Mouse (Mus musculus) embryonic fibroblast, embryonic 13.5 days (primary cell): ENCODE results near the gene Chrna4. TPM values are rescaled to one million over a fixed set of nuclear protein-coding genes. Genes with fewer than 3 reads are reported as not detected.

ENCODE experiments used
- H3K27ac ChIP-seq: 2 replicates; pipeline ENCODE4 v1.5.1; 2012; ENCODE audit warnings: low read length, control low read depth, inconsistent platforms; ENCODE audit not compliant: insufficient read depth
- H3K4me1 ChIP-seq: 2 replicates; pipeline ENCODE4 v1.6.1; 2011; ENCODE audit warnings: low read length; ENCODE audit not compliant: control insufficient read depth, insufficient read depth
- H3K4me3 ChIP-seq: 2 replicates; pipeline ENCODE4 v1.5.1; 2011; ENCODE audit warnings: mild to moderate bottlenecking, control low read depth, low read length; ENCODE audit not compliant: insufficient read depth
- CTCF ChIP-seq: IDR thresholded peaks from 2 replicates; pipeline ENCODE4 v1.5.1; 2011; ENCODE audit warnings: mild to moderate bottlenecking, control low read depth, low read length, moderate library complexity, borderline replicate concordance; ENCODE audit not compliant: insufficient read depth
- POLR2A ChIP-seq: IDR thresholded peaks from 2 replicates; pipeline ENCODE4 v1.6.1; 2011; ENCODE audit warnings: low read depth, mild to moderate bottlenecking, control low read depth, low read length, moderate library complexity
- polyA plus RNA-seq: library from polyadenylated mRNA; stranded (reverse); fragments of >200 nt; gene quantifications from 2 replicates; pipeline ENCODE4 v1.2.4, GENCODE M21; 2011; ENCODE audit warnings: low read depth; ENCODE audit not compliant: missing spikeins, insufficient read length

Chrna4 gene
- polyA plus RNA-seq, 1 experiment: not detected

- TF ChIP-seq POLR2A: no peak
- TF ChIP-seq CTCF: no peak
- H3K27ac ChIP-seq: no peak overlapping the region
Measured at GRCm38 (mm10) chr2:181041941-181042340, 1.4 kb downstream of the Chrna4 start.

DNA sequence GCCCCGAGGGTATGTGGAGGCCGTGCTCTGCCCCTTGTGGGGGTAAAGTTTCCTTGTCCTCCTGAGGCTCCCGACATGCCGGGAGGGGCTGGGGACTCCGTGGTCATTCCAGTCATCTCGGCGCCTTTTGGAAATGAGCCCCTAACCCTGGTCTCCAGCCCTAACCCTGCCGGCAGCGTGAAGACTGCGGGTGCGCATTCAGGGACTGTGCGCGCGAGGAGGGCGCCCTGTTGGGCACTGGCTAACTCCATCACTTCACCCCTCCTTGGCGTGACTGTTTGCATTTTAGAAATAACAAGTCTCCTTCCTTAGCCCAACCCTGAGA is 4.0 kb downstream of the Chrna4 start:
- Histone ChIP-seq H3K4me1 (no peaks in the 10 kb centered on the region), H3K27ac (no peak overlapping the region), H3K4me3 (peak overlapping the region; percentile 8; the same call in 1 of the 2 replicates)
- TF ChIP-seq CTCF (no peak), POLR2A (no peak)

More at GRCm38 (mm10) chr2:181041941-181042340, 1.4 kb downstream of the Chrna4 start:
- H3K4me3 ChIP-seq: no peak overlapping the region
- H3K4me1 ChIP-seq: no peaks in the 10 kb centered on the region

GRCm38 (mm10) chr2:181038644-181039355 is 4.5 kb downstream of the Chrna4 start:
- Histone ChIP-seq H3K27ac (no peak overlapping the region), H3K4me3 (peak overlapping the region; percentile 8; the same call in 1 of the 2 replicates), H3K4me1 (no peaks in the 10 kb centered on the region)
- TF ChIP-seq POLR2A (no peak), CTCF (no peak)

GRCm38 (mm10) chr2:181036561-181036960 is 6.8 kb downstream of the Chrna4 start:
- no peaks in the 10 kb centered on the region for H3K4me1 ChIP-seq
- no peak overlapping the region for H3K27ac ChIP-seq
- H3K4me3 ChIP-seq: no peak overlapping the region
- TF ChIP-seq POLR2A (no peak), CTCF (no peak)

- TF ChIP-seq POLR2A (no peak), CTCF (no peak)
- Histone ChIP-seq H3K27ac (no peak overlapping the region), H3K4me3 (no peak overlapping the region), H3K4me1 (no peaks in the 10 kb centered on the region)
Measured at GRCm38 (mm10) chr2:181035186-181035585, 8.2 kb downstream of the Chrna4 start.

GRCm38 (mm10) chr2:181033310-181033709 is 10.0 kb downstream of the Chrna4 start:
- H3K27ac ChIP-seq: no peak overlapping the region
- H3K4me1 ChIP-seq: no peaks in the 10 kb centered on the region
- TF ChIP-seq POLR2A (no peak), CTCF (no peak)
- no peak overlapping the region for H3K4me3 ChIP-seq

- Histone ChIP-seq H3K4me1 (no peaks in the 10 kb centered on the region), H3K4me3 (no peak overlapping the region), H3K27ac (no peak overlapping the region)
- TF ChIP-seq POLR2A (no peak), CTCF (no peak)
Measured at GRCm38 (mm10) chr2:181032407-181032806, 10.9 kb downstream of the Chrna4 start.

DNA sequence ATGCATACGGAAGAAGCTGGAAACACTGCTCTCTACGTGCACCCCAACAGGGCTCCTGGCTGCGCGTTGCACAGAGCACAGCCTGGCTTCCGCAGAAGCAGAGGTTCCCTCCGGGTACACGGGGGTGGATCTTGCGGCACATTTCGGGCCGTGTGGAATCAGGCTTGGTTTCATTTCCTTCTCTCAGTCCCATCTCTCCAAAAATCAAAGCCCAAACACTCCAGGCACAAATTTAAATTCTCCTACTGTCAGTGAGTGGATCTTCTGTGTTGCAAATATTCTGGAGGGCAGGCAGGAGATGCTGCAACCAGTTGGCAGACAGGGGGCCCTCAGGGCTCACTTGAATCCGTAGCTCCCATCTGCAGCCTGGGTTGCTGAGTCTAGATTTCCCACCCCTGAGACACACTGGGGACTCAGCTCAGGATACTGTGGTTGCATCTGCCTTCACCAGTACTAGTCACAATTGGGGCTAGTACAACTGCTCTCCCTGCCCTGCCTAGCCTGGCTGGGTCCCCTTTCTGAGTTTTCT is 11.9 kb downstream of the Chrna4 start:
- no peaks in the 10 kb centered on the region for H3K4me1 ChIP-seq
- no peak overlapping the region for H3K4me3 ChIP-seq
- no peak overlapping the region for H3K27ac ChIP-seq
- TF ChIP-seq CTCF (no peak), POLR2A (no peak)

- Histone ChIP-seq H3K27ac (no peak overlapping the region), H3K4me3 (no peak overlapping the region), H3K4me1 (no peaks in the 10 kb centered on the region)
- no peak for TF ChIP-seq CTCF
- TF ChIP-seq POLR2A: no peak
Measured at GRCm38 (mm10) chr2:181008339-181008738, 35.0 kb downstream of the Chrna4 start.

DNA sequence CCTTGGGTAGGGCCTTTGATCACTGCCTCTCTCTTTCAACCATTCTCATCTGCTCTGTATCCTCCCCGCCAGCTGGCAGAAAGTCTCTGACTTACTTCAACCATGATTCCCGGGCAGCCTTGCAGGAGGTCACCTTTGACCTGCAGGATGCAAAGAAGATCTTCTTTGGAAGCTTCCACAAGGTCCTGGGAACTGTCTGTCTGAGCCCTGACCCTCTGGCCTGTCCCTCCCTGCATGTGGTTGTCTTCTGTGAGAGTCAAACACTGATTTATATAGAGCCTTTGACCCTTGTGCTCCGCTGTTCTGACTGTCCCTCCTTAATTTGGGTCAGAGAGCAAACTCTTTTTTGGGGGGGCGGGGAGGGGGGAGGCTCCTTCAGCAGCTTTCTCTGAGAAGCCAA is 36.3 kb downstream of the Chrna4 start:
- H3K4me3 ChIP-seq: no peak overlapping the region
- no peak overlapping the region for H3K27ac ChIP-seq
- H3K4me1 ChIP-seq: no peaks in the 10 kb centered on the region
- TF ChIP-seq CTCF (no peak), POLR2A (no peak)
